Mouse (Mus musculus) midbrain, embryonic 11.5 days (tissue): ENCODE measurements around the gene Gtf2e1. TPM values are rescaled to one million over a fixed set of nuclear protein-coding genes. Genes with fewer than 3 reads are reported as not detected.
A peak's percentile ranks its signal among the peaks of the same experiment; 100 is the strongest.

Experiments
- ATAC-seq: fragments of 200-750 bp; cut with Nextera tagmentation; 2 replicates; pipeline ENCODE4 v1.8.0; 2017; ENCODE audit warnings: moderate TSS enrichment, moderate library complexity; ENCODE audit not compliant: low FRiP score
- DNase-seq: peaks from one replicate; pipeline ENCODE4 v3.0.0; 2015; ENCODE audit warnings: low spot score; ENCODE audit errors: missing footprints
- H3K27ac ChIP-seq: fragments of 300-500 bp; sonication (generic); 2 replicates; pipeline ENCODE4 v1.5.1; 2014; ENCODE audit warnings: low read depth, low read length
- H3K27me3 ChIP-seq: fragments of 300-500 bp; sonication (generic); 2 replicates; pipeline ENCODE4 v1.6.1; 2014; ENCODE audit warnings: mild to moderate bottlenecking, low read length, moderate library complexity, mixed read lengths; ENCODE audit not compliant: control insufficient read depth, insufficient read depth
- H3K36me3 ChIP-seq: fragments of 300-500 bp; sonication (generic); 2 replicates; pipeline ENCODE4 v1.6.1; 2014; ENCODE audit warnings: mild to moderate bottlenecking, low read length, moderate library complexity, mixed read lengths; ENCODE audit not compliant: control insufficient read depth, insufficient read depth
- H3K4me1 ChIP-seq: fragments of 300-500 bp; sonication (generic); 2 replicates; pipeline ENCODE4 v1.6.1; 2014; ENCODE audit warnings: low read length; ENCODE audit not compliant: control insufficient read depth, insufficient read depth
- H3K4me2 ChIP-seq: fragments of 300-500 bp; sonication (generic); 2 replicates; pipeline ENCODE4 v1.6.1; 2014; ENCODE audit warnings: mild to moderate bottlenecking, moderate library complexity
- H3K4me3 ChIP-seq: fragments of 300-500 bp; sonication (generic); 2 replicates; pipeline ENCODE4 v1.5.1; 2014; ENCODE audit warnings: low read depth, low read length
- H3K9ac ChIP-seq: fragments of 300-500 bp; sonication (generic); 2 replicates; pipeline ENCODE4 v1.6.1; 2014; ENCODE audit warnings: low read length
- H3K9me3 ChIP-seq: fragments of 300-500 bp; sonication (generic); 2 replicates; pipeline ENCODE4 v1.6.1; 2016; ENCODE audit warnings: low read length; ENCODE audit not compliant: control insufficient read depth
- WGBS: fragments of 180-500 bp; shearing (Covaris S2); extraction: QIAGEN DNeasy Blood & Tissue Kit; methylation state at CpG from one replicate; pipeline ENCODE4 v1.1.7; 2014; 5-methylcytosine and 5-hydroxymethylcytosine counted together
- polyA plus RNA-seq: library from polyadenylated mRNA; unstranded; fragments of >200 nt; fragmentation: Nextera tagmentation; extraction: Ambion mirVana; gene quantifications from 2 replicates; pipeline ENCODE4 v1.2.1, GENCODE M21; 2014

Gtf2e1 gene
- polyA plus RNA-seq, result 59.3 and 64.1 TPM in 2 replicates

DNA sequence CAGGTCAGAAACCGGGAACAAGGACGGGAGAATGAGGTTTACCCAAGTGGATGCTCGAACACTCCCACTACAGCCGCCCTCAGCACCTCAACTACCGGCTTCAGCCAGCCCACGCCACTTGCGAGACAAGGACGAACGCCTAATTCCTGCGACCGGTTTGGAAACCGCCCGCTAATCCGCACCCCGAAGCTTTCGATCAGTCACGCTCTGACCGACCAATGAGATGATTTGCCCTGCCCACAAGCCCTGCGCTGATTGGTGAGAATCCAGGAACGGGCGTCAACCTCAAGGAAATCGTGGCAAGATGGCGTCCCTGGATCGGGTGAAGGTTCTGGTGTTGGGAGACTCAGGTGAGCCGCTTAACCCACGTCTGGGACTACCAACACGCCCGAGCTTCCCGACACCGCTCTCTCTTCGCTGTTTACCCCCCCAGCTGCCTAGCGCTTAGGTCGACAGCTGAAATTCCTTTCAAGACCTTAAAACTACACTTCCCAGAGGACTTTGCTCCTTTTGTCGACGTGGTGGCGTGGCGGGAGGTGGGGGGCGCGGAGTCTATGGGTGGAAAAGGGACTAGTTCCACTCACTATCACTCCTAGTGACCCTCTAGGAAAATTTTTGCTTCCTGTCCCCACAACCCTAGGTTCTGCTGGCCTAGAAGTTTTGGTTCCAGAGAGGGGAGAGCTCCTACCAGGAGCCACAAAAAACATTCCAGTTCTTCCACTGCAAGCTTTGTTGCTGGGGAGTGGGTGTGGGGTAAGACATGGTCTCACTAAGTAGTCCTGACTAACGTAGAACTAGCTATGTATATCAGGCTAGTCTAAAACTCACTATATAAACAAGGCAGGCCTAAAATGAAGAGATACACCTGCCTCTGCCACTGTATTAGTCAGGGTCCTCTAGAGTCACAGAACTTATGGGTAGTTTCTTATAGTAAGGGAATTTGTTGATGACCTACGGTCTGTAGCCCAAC, at the start of gene Gtf2e1, which contains the start of gene Rabl3:
Gene Gtf2e1, minus strand, starts transcription at position 179 of the 970 bp plus-strand sequence.
Gene Rabl3, plus strand, starts transcription at position 275 of the 970 bp plus-strand sequence.
- H3K4me3 ChIP-seq, result peak within 1 kb of the TSS; percentile 79
- WGBS, result 2% methylated on average over 41 of the region's 41 CpGs
- H3K9ac ChIP-seq, result peak within 1 kb of the TSS; percentile 93
- DNase-seq (peak; percentile 99), ATAC-seq (peak; percentile 99)
- H3K4me2 ChIP-seq, result peak within 1 kb of the TSS; percentile 78
- H3K27ac ChIP-seq, result peak within 1 kb of the TSS; percentile 74
- H3K4me1 ChIP-seq, result peaks cover 19% of the 10 kb centered on the region
- H3K27me3 ChIP-seq, result no peaks in the 10 kb centered on the region
- H3K36me3 ChIP-seq, result peaks cover 3% of the 10 kb centered on the region; the same call in 1 of the 2 replicates
- H3K9me3 ChIP-seq, result no peaks in the 10 kb centered on the region

DNA sequence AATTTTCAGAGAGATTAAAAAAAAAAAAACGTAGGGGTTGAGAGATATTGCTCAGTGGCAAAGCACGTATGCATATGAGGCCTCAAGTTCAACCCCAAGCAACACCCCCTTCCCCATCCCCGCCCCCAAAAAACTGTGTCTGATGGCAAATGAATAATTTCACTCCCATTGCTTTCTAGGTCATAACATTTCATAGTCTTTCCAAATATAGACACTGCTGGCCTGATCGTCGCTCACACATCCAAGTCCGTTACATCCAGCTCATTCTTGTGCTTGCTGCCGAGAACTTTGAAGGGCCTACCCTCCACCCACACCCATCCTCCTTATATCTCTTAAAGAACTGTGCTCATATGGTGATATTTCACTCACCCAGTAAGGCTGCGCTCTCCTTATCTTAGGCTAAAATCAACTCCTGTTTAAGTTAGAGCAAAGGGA, 45.6 kb upstream of the Gtf2e1 start:
- peaks cover 32% of the 10 kb centered on the region for H3K4me1 ChIP-seq
- no peaks in the 10 kb centered on the region for H3K36me3 ChIP-seq
- no peak overlapping the region for H3K4me3 ChIP-seq
- H3K4me2 ChIP-seq, result peak overlapping the region; percentile 41; the same call in 1 of the 2 replicates
- no peaks in the 10 kb centered on the region for H3K9me3 ChIP-seq
- peak overlapping the region; percentile 94 for H3K27ac ChIP-seq
- ATAC-seq (peak; percentile 55), DNase-seq (peak; percentile 90)
- H3K27me3 ChIP-seq, result no peaks in the 10 kb centered on the region
- 46% methylated on average over 8 of the region's 8 CpGs for WGBS
- peak overlapping the region; percentile 56; the same call in 1 of the 2 replicates for H3K9ac ChIP-seq

DNA sequence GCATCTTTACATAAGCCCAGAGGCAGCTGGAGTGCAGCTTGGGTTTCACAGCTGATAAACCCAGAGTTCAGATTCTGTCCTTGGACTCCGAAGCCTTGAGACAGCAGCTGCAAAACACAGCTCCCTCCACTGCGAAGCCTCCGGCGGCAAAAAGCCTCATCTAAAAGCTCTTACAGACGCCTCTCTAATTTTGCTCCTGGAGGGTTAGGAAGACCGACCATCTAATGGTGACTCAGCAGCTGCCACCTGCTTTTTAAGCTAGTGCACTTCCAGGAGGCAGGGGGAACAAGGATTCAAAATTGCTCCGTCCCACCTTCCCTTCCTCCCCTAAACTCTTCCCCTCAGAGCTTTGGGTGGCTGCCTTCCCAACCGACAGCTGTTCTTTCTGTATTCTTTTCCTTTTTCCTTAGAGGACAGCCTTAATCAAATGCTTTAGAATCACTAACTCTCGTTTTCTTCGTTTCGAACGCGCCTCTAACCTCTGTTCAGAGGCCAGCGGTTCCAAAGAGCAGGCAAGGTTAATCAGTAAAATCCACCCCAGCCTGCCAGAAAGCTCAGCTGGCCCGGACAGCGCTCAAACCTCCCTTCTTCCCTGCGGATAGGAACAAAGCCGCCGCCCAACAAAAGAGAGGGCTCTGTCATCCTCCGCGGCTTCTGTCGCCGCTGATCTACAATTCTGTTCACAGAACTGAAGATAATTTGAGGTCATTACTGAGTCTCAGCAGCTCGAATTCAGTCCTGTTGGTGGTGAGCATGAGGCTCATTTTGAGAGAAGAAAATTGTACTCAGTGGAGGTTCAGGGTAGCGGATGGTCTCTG, 44.8 kb upstream of the Gtf2e1 start:
- peak overlapping the region; percentile 56 for H3K9ac ChIP-seq
- no peaks in the 10 kb centered on the region for H3K9me3 ChIP-seq
- peaks cover 29% of the 10 kb centered on the region for H3K4me1 ChIP-seq
- H3K27ac ChIP-seq, result peak overlapping the region; percentile 94
- peak overlapping the region; percentile 41 for H3K4me2 ChIP-seq
- no peaks in the 10 kb centered on the region for H3K27me3 ChIP-seq
- ATAC-seq (peak; percentile 91), DNase-seq (peak; percentile 97)
- 1% methylated on average over 25 of the region's 25 CpGs for WGBS
- no peaks in the 10 kb centered on the region for H3K36me3 ChIP-seq
- H3K4me3 ChIP-seq, result peak overlapping the region; percentile 10; the same call in 1 of the 2 replicates

DNA sequence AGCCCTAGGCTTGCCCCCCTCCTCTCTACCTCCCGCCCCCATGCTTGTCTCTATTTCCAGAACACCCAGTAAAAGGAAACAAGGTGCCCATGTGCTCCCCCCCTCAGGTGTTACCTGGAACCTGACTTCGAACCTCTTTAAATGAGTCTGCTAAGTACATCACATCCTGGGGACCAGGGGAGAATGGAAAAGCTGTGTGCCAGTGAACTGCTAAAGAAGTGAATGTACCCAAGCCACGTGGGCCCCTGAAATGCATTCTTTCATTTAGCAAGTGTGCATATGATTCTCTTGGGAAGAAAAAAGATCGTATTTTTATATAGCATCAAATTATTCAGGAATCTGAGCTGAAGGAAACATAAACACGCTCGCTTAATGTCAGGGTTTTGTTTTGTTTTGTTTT, 44.2 kb upstream of the Gtf2e1 start:
- peak overlapping the region; percentile 94 for H3K27ac ChIP-seq
- H3K4me1 ChIP-seq, result peaks cover 29% of the 10 kb centered on the region
- no peaks in the 10 kb centered on the region for H3K36me3 ChIP-seq
- no peak overlapping the region for H3K4me3 ChIP-seq
- ATAC-seq (no peak), DNase-seq (no peak)
- H3K27me3 ChIP-seq, result no peaks in the 10 kb centered on the region
- WGBS, result 29% methylated on average over 6 of the region's 6 CpGs
- H3K9ac ChIP-seq, result peak overlapping the region; percentile 56
- peak overlapping the region; percentile 41 for H3K4me2 ChIP-seq
- no peaks in the 10 kb centered on the region for H3K9me3 ChIP-seq

DNA sequence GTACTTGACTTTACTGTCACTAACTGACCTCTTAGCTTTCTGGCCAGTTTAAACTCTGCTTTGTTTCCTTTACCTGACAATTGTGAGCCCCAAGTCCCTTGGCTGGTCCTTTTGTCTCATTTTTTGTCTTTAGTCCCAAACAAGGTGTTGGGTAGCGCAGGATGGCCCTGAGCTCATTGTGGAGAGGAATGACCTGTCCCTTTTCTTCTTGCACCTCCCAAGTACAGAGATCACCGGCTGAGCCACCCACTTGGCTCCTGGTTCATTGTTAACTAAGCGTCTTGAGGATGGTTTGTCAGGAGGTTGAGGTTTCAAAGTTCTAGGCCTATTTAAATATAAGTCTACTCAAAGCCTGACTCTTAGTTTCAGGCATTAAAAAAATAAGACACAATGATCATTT, 43.7 kb upstream of the Gtf2e1 start:
- DNase-seq (no peak), ATAC-seq (no peak)
- peaks cover 29% of the 10 kb centered on the region for H3K4me1 ChIP-seq
- H3K9ac ChIP-seq, result peak overlapping the region; percentile 56; the same call in 1 of the 2 replicates
- peak overlapping the region; percentile 41 for H3K4me2 ChIP-seq
- WGBS, result 54% methylated on average over 3 of the region's 3 CpGs
- no peak overlapping the region for H3K4me3 ChIP-seq
- H3K9me3 ChIP-seq, result no peaks in the 10 kb centered on the region
- no peaks in the 10 kb centered on the region for H3K27me3 ChIP-seq
- peak overlapping the region; percentile 94 for H3K27ac ChIP-seq
- no peaks in the 10 kb centered on the region for H3K36me3 ChIP-seq

DNA sequence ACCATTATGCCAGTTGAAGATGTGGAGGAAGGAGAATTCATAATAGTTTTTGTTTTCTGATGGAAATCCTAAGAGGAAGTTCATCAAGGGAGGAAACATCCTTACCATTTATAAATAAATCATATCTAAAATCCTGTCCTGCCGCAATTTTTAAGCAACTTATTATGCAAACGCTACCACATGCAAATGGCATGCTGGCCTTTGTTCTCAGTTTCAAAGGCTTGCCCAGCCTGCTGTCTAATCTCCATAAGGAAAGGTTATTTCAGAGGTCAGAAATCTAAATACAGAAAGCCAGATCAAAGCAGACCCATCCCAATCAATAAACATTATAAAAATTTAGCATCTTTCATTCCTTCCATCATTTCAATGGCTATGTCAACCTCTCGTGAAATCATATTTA, 42.3 kb upstream of the Gtf2e1 start:
- ATAC-seq (no peak), DNase-seq (peak; percentile 85)
- Histone ChIP-seq H3K4me1 (peaks cover 29% of the 10 kb centered on the region), H3K4me2 (no peak overlapping the region), H3K36me3 (no peaks in the 10 kb centered on the region), H3K27ac (peak overlapping the region; percentile 37; the same call in 1 of the 2 replicates), H3K4me3 (no peak overlapping the region), H3K9ac (no peak overlapping the region), H3K27me3 (no peaks in the 10 kb centered on the region), H3K9me3 (no peaks in the 10 kb centered on the region)
- WGBS, result 48% methylated on average over 3 of the region's 3 CpGs

DNA sequence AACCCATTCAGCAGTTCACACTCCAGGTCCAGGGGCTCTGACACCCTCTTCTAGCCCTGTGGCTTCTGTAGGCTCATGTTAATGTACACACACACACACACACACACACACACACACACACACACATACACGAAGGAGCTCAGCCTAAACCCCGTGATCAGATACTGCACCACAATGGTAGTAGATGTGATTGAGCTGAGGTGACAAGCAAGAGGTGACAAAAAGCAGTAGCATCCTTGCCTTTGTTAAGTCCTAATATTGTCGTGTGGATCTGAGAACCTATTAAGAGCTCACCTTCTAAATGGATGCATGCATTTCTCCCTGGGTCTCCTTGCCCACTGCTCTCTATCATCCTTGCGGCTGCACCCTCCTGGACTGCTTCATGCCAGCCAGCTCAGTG, 41.1 kb upstream of the Gtf2e1 start:
- no peak overlapping the region for H3K4me2 ChIP-seq
- H3K9me3 ChIP-seq, result no peaks in the 10 kb centered on the region
- ATAC-seq (no peak), DNase-seq (peak; percentile 74)
- no peak overlapping the region; the same call in 1 of the 2 replicates for H3K27ac ChIP-seq
- H3K36me3 ChIP-seq, result no peaks in the 10 kb centered on the region
- H3K4me1 ChIP-seq, result peaks cover 29% of the 10 kb centered on the region
- no peak overlapping the region for H3K4me3 ChIP-seq
- H3K9ac ChIP-seq, result no peak overlapping the region
- WGBS, result 84% methylated on average over 4 of the region's 4 CpGs
- no peaks in the 10 kb centered on the region for H3K27me3 ChIP-seq

DNA sequence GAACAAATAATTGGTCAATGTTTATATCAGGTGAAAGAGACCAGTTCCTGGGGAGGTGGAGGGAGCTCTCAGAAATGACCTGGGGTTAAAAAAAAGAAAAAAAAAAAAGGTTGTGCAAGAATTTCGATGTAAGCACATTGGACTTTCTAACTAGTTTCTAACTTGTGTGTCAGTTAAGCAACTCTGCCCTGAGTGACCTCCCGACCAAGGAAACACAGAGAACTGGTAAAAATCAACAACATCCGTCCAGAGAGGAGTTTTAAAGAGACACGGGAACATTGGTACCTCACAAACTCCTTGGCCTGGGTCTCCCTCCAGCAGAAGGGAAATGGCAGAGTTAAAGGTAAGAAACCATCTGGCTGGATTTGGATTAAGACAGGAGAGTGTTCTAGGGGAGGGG, 40.4 kb upstream of the Gtf2e1 start, which contains the start of gene Hgd:
Gene Hgd, plus strand, starts transcription at position 160 of the 400 bp plus-strand sequence.
- 81% methylated on average over 4 of the region's 4 CpGs for WGBS
- ATAC-seq (no peak), DNase-seq (peak; percentile 17)
- Histone ChIP-seq H3K4me3 (no peak within 1 kb of the TSS), H3K4me1 (peaks cover 24% of the 10 kb centered on the region), H3K27ac (no peak within 1 kb of the TSS; the same call in 1 of the 2 replicates), H3K9me3 (no peaks in the 10 kb centered on the region), H3K27me3 (no peaks in the 10 kb centered on the region), H3K4me2 (no peak within 1 kb of the TSS), H3K9ac (no peak within 1 kb of the TSS), H3K36me3 (no peaks in the 10 kb centered on the region)
